ENCODE assay signal across 8 mouse cellular contexts in the genomic region with DNA sequence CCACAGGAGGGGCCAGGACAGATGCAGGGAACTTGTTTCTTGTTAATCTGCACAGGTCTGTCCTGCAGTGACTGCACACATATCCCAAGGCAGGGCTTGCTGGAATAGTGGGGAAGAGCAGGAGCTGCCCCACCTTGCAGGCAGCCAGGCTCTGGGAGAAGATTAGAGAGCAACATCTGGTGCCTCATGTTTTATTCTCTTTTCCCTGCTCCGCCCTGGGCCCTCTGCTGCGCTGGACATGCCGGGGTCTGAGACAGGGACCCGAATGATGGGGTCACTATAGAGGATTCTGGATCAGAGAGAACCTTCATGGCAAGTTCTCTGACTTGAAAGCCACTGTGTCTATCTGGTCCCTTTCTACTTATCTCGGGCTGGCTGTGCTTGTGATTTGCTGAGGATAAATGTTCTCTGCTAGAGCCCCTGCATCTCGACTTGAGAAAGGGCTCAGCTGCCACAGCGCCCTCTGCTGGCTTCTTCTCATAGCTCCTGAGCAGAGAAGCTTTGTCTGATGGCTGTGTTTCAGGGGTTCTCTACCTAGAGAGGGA.
DNase-seq lines count a peak whose midpoint lies in the region; ATAC-seq and TF ChIP-seq lines count a peak whose summit lies in the region.

No protein-coding gene starts in this region.

- no peak overlapping the region for H3K4me2 ChIP-seq in liver, postnatal 0 days (ENCODE audit: low read depth, low read length)

- peak; percentile 80 for TF ChIP-seq CTCF in liver, postnatal 0 days (IDR thresholded peaks at IDR 0.05; ENCODE audit: low read depth)
- TF ChIP-seq CTCF in olfactory bulb, adult 2 months (IDR thresholded peaks at IDR 0.05; ENCODE audit: insufficient read depth, low read depth, low read length) = peak; percentile 59; the same call in 1 of the 2 replicates

- intact Hi-C loops in heart, postnatal 10 days (cut with DNase I) = loop anchor here (1.0 to 5.0 kb wide), 2 partner anchors 127 to 433 kb away; no protein-coding TSS in a partner anchor

- no peak overlapping the region for H3K4me3 ChIP-seq in ES-E14 (ENCODE audit: insufficient read depth in 1 of 2, low read depth in 1 of 2, low read length in 2 of 2, poor library complexity in 1 of 2, severe bottlenecking in 1 of 2)
- no peak overlapping the region for H3K4me3 ChIP-seq in liver, postnatal 0 days (ENCODE audit: low read depth, low read length)
- H3K4me3 ChIP-seq in olfactory bulb, adult 2 months (ENCODE audit: insufficient read depth, low read depth, low read length) = no peak overlapping the region

- in situ Hi-C loops in ES-E14 (cut with MboI; ENCODE audit: low sequenced_read_pairs in 2 of 2, unreplicated experiment in 2 of 2) = no loop called here

- WGBS in liver, postnatal 0 days (ENCODE audit: insufficient replicate concordance) = 54% methylated on average over 7 of the region's 7 CpGs
- 49% methylated on average over 7 of the region's 7 CpGs for WGBS in olfactory bulb, adult 2 months

- no peaks in the 10 kb centered on the region for H3K36me3 ChIP-seq in ES-E14 (ENCODE audit: control insufficient read depth, insufficient read depth, low read length, poor library complexity, severe bottlenecking)
- no peaks in the 10 kb centered on the region for H3K36me3 ChIP-seq in liver, postnatal 0 days (replicated peaks; ENCODE audit: insufficient read depth, low read length)

- no peak overlapping the region for H3K9ac ChIP-seq in ES-E14 (ENCODE audit: insufficient read depth, low read depth, low read length, poor library complexity, severe bottlenecking)
- H3K9ac ChIP-seq in liver, postnatal 0 days (replicated peaks) = no peak overlapping the region

- no peaks in the 10 kb centered on the region for H3K27me3 ChIP-seq in liver, postnatal 0 days (ENCODE audit: insufficient read depth, low read length)

- H3K27ac ChIP-seq in ES-E14 (ENCODE audit: insufficient read depth, low read depth, low read length, poor library complexity, severe bottlenecking) = no peak overlapping the region
- no peak overlapping the region for H3K27ac ChIP-seq in liver, postnatal 0 days (ENCODE audit: low read depth)
- H3K27ac ChIP-seq in olfactory bulb, adult 2 months (ENCODE audit: insufficient read depth, low read depth, low read length) = no peak overlapping the region

- H3K9me3 ChIP-seq in ES-E14 (ENCODE audit: control insufficient read depth, insufficient read depth, low read depth, low read length) = no peaks in the 10 kb centered on the region
- H3K9me3 ChIP-seq in liver, postnatal 0 days (ENCODE audit: low read length) = no peaks in the 10 kb centered on the region

- no peak for TF ChIP-seq EP300 in liver, postnatal 0 days (IDR thresholded peaks at IDR 0.05; ENCODE audit: low read depth)

- peaks cover 0 to 3% of the 10 kb centered on the region in 2 experiments; a peak in 1 of 4 replicates for H3K4me1 ChIP-seq in ES-E14 (ENCODE audit: control insufficient read depth in 2 of 2, insufficient read depth in 2 of 2, low read length in 2 of 2, poor library complexity in 1 of 2)
- H3K4me1 ChIP-seq in liver, postnatal 0 days (ENCODE audit: insufficient read depth) = no peaks in the 10 kb centered on the region
- no peaks in the 10 kb centered on the region for H3K4me1 ChIP-seq in olfactory bulb, adult 2 months (ENCODE audit: control insufficient read depth, insufficient read depth, low read length)

- no peak for TF ChIP-seq POLR2A in olfactory bulb, adult 2 months (IDR thresholded peaks at IDR 0.05; ENCODE audit: insufficient read depth, low read depth, low read length)

- ATAC-seq in liver, postnatal 0 days = no peak

- peak; percentile 65 for DNase-seq in ES-E14 (ENCODE audit: low read depth, low spot score)
- peak; percentile 60 for DNase-seq in brain, embryonic 18.5 days (ENCODE audit: low read depth, low spot score)
- peak; percentile 34 for DNase-seq in fibroblast of lung, adult 2 months (ENCODE audit: low read depth)
- DNase-seq in heart, postnatal 10 days = peak; percentile 66 to 83
- DNase-seq in kidney, postnatal 36 days = peak; percentile 20 to 83
- DNase-seq in liver, postnatal 0 days = peak; percentile 74
- DNase-seq in thymus, postnatal 0 days (ENCODE audit: low spot score) = peak; percentile 56

TF ChIP-seq in ES-E14, 5 proteins besides CTCF, POLR2A, EP300 and RAD21:
- TF ChIP-seq ZC3H11A (IDR thresholded peaks at IDR 0.05; ENCODE audit: borderline replicate concordance, low read depth, low read length) (peak; percentile 57; the same call in 1 of the 2 replicates), HCFC1 (IDR thresholded peaks at IDR 0.05; ENCODE audit: borderline replicate concordance, insufficient read depth, low read length) (no peak)
